Mouse (Mus musculus) erythroblast, embryonic 14.5 days (primary cell): ENCODE results near the gene Supt3. TPM values are rescaled to one million over a fixed set of nuclear protein-coding genes. Genes with fewer than 3 reads are reported as not detected.

ENCODE experiments used
- H3K27me3 ChIP-seq: 2 replicates; pipeline ENCODE4 v1.6.1; 2012; ENCODE audit warnings: inconsistent platforms; ENCODE audit not compliant: control insufficient read depth
- H3K36me3 ChIP-seq: 2 replicates; pipeline ENCODE4 v1.6.1; 2012; ENCODE audit warnings: mild to moderate bottlenecking, inconsistent platforms; ENCODE audit not compliant: control insufficient read depth
- H3K4me1 ChIP-seq: 2 replicates; pipeline ENCODE4 v1.6.1; 2012; ENCODE audit warnings: inconsistent platforms; ENCODE audit not compliant: control insufficient read depth
- H3K4me3 ChIP-seq: replicated peaks from 2 replicates; pipeline ENCODE3; 2012; ENCODE audit warnings: moderate library complexity, mild to moderate bottlenecking, inconsistent platforms
- H3K9me3 ChIP-seq: 2 replicates; pipeline ENCODE4 v1.6.1; 2012; ENCODE audit warnings: low read length, inconsistent platforms, mixed read lengths; ENCODE audit not compliant: control insufficient read depth
- GATA1 ChIP-seq: IDR thresholded peaks from 2 replicates; pipeline ENCODE4 v1.6.1; 2012; ENCODE audit warnings: low read length, inconsistent platforms, mixed read lengths
- TAL1 ChIP-seq: IDR thresholded peaks from 3 replicates; pipeline ENCODE4 v1.6.1; 2012; ENCODE audit warnings: low read length, inconsistent platforms, mixed read lengths
- polyA plus RNA-seq: library from polyadenylated mRNA; stranded (reverse); fragments of >175 nt; gene quantifications from 2 replicates; pipeline ENCODE4 v1.2.3, GENCODE M21; 2012

The Supt3 gene
- polyA plus RNA-seq, 1 experiment: 0.62 TPM

GRCm38 (mm10) chr17:44973489-44973888 lies 196.5 kb downstream of the Supt3 start:
- H3K4me3 ChIP-seq: no peak overlapping the region
- TF ChIP-seq TAL1: no peak
- TF ChIP-seq GATA1: no peak
- H3K36me3 ChIP-seq: no peaks in the 10 kb centered on the region
- no peaks in the 10 kb centered on the region for H3K4me1 ChIP-seq
- no peaks in the 10 kb centered on the region for H3K9me3 ChIP-seq
- H3K27me3 ChIP-seq: no peaks in the 10 kb centered on the region

DNA sequence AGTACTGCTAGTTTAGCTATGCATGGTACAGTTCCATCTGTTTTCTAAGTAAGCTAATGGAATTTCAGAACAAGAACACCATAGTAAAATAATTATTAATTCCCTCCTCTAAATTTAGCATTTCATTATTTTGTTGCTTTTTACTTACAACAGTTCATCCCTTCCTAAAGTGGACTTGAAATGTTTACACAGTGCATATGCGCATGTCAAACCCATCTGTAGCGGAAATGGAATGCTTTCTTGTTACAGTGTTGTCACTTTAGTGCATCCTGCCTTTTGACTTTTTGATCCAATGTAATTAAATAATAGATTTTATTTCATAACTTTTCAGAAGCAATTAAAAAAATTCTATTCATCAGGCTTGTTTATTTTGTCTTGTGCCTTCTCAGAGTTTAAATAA lies 200.7 kb downstream of the Supt3 start:
- no peaks in the 10 kb centered on the region for H3K36me3 ChIP-seq
- no peaks in the 10 kb centered on the region for H3K27me3 ChIP-seq
- no peak overlapping the region for H3K4me3 ChIP-seq
- H3K4me1 ChIP-seq: no peaks in the 10 kb centered on the region
- TF ChIP-seq GATA1: no peak
- TF ChIP-seq TAL1: no peak
- H3K9me3 ChIP-seq: no peaks in the 10 kb centered on the region

- no peaks in the 10 kb centered on the region for H3K36me3 ChIP-seq
- H3K9me3 ChIP-seq: no peaks in the 10 kb centered on the region
- no peaks in the 10 kb centered on the region for H3K4me1 ChIP-seq
- H3K27me3 ChIP-seq: no peaks in the 10 kb centered on the region
- no peak for TF ChIP-seq TAL1
- no peak overlapping the region for H3K4me3 ChIP-seq
These were observed 211.0 kb downstream of the Supt3 start for GRCm38 (mm10) chr17:44987964-44988363.

- H3K4me3 ChIP-seq: no peak overlapping the region
- TF ChIP-seq GATA1 (no peak), TAL1 (no peak)
These were observed 226.4 kb downstream of the Supt3 start for GRCm38 (mm10) chr17:45003311-45003710.

DNA sequence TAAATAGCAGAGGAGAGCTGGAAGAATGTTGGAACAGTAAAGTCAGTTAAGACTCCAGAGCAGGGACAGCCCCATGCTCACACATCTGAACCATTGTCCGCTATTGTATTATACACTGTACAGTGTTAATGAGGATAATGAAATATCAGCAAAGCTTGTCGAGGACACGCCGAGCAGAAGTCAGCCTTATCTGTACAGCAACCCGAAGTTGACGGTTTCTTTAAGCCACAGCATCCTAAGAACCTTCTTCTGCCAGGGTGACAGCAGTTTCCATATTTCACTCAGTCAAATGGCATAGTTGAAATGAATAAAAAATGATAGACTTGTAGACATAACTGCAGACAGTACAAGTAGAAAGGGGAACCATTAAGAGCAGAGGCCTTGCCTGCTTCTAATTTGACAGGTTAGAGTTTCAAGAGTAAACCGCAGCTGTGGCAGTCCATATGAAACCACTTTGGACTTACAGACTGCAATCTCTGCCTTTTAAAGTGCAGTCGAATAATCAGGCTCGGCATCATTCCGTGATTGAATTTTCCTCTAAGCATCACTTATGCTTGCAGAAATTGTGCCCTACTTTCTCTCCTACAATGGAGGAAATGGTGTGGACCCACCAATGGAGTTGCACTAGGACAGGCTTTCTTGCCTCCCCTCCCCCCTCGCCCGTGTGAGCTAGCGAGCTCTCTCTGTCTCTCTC lies 227.7 kb downstream of the Supt3 start:
- no peaks in the 10 kb centered on the region for H3K27me3 ChIP-seq
- no peaks in the 10 kb centered on the region for H3K4me1 ChIP-seq
- TF ChIP-seq TAL1: no peak
- TF ChIP-seq GATA1: no peak
- H3K4me3 ChIP-seq: no peak overlapping the region
- H3K36me3 ChIP-seq: no peaks in the 10 kb centered on the region
- no peaks in the 10 kb centered on the region for H3K9me3 ChIP-seq

More at GRCm38 (mm10) chr17:45003311-45003710, 226.4 kb downstream of the Supt3 start:
- H3K4me1 ChIP-seq: no peaks in the 10 kb centered on the region
- no peaks in the 10 kb centered on the region for H3K9me3 ChIP-seq
- no peaks in the 10 kb centered on the region for H3K36me3 ChIP-seq
- no peaks in the 10 kb centered on the region for H3K27me3 ChIP-seq

GRCm38 (mm10) chr17:45007461-45007860 lies 230.5 kb downstream of the Supt3 start:
- Histone ChIP-seq H3K4me3 (no peak overlapping the region), H3K36me3 (no peaks in the 10 kb centered on the region), H3K9me3 (no peaks in the 10 kb centered on the region), H3K4me1 (no peaks in the 10 kb centered on the region), H3K27me3 (no peaks in the 10 kb centered on the region)
- TF ChIP-seq GATA1 (no peak), TAL1 (no peak)

DNA sequence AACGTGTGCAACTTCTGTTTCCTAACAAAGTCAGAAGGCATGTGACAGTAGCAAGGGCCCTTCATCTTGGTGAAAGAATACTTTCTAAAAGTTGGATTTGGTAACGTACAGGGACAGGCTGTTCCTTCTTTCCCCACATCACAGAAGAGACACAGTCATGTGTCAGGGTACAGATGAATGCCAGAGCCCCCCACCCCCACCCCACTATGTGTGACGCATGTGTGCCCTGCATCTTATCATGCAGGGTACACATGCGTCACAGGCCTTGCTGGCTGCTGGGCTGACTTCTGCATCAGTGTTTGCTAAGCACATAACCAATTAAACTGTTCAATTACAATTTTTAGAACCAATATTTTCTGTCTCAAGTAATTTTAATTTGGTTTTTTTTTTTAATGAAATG lies 231.7 kb downstream of the Supt3 start:
- Histone ChIP-seq H3K36me3 (no peaks in the 10 kb centered on the region), H3K4me3 (no peak overlapping the region), H3K4me1 (no peaks in the 10 kb centered on the region), H3K9me3 (no peaks in the 10 kb centered on the region), H3K27me3 (no peaks in the 10 kb centered on the region)
- no peak for TF ChIP-seq GATA1
- no peak for TF ChIP-seq TAL1

- H3K27me3 ChIP-seq: no peaks in the 10 kb centered on the region
- no peaks in the 10 kb centered on the region for H3K9me3 ChIP-seq
- no peaks in the 10 kb centered on the region for H3K36me3 ChIP-seq
- no peak overlapping the region for H3K4me3 ChIP-seq
- no peak for TF ChIP-seq TAL1
- no peak for TF ChIP-seq GATA1
- H3K4me1 ChIP-seq: no peaks in the 10 kb centered on the region
These were observed 233.5 kb downstream of the Supt3 start for GRCm38 (mm10) chr17:45010409-45010808.

- H3K36me3 ChIP-seq: no peaks in the 10 kb centered on the region
- H3K27me3 ChIP-seq: no peaks in the 10 kb centered on the region
- no peak for TF ChIP-seq TAL1
- no peak for TF ChIP-seq GATA1
- no peaks in the 10 kb centered on the region for H3K4me1 ChIP-seq
- H3K9me3 ChIP-seq: no peaks in the 10 kb centered on the region
- no peak overlapping the region for H3K4me3 ChIP-seq
These were observed 239.8 kb downstream of the Supt3 start for GRCm38 (mm10) chr17:45016746-45017145.

DNA sequence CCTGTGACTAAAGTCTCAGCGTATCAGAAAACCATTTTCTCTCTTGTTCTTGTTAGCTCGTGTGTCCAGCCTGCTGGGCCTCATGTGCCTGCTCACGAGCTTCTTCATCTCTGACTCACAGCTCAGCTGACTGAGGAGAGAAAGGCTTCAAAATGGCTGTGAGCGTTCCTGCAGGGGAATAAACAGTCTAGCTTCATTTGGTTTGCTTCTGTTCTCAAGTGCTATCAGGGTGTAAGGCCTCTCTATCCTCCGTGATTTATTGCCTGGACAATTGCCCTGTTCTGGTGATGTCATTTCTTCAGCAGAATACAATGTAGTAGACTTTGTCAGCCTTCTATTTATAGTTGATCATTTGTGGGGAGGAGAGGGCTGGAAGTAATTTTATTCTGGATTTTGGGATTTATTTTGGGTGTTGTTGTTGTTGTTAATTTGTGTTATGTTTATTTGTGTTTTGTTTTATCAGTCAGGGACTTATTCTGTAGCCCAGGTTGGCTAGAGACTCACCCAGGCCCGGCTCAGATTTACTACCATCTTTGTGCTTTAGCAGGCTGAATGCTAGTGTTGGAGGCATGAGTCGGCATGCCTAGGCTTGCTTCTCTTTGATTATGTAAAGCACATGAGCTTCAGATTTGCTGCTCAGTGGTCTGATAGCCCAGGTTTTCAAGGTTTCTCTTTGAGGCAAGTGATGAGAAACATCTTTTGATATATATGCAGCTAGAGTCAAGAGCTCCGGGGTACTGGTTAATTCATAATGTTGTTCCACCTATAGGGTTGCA lies 243.4 kb downstream of the Supt3 start:
- Histone ChIP-seq H3K4me1 (no peaks in the 10 kb centered on the region), H3K9me3 (no peaks in the 10 kb centered on the region), H3K36me3 (no peaks in the 10 kb centered on the region), H3K4me3 (no peak overlapping the region), H3K27me3 (no peaks in the 10 kb centered on the region)
- TF ChIP-seq GATA1: no peak
- TF ChIP-seq TAL1: no peak
